Mouse (Mus musculus): ENCODE data around the gene Trim62.

Gene Trim62

DNA sequence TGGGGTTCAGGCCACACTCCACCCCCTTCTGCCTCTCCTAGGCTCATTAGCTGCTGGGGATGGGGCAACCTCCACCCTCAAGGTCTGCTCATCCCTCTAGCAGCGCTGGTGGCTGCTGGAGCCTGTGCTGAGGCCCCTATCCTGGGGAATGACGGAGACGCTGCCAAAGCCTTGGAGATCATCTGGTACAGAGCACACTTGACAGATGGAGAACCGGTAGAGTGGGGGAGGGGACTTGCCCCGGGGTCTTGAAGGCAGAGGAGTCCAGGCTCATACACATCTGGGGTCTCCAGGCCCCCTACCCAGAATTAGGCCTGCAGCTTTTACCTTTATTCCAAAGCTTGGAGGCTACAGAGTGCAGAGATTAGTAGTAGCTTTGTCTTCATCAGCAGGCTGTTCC lies 3.2 kb downstream of the Trim62 start:
- no peak for DNase-seq

DNA sequence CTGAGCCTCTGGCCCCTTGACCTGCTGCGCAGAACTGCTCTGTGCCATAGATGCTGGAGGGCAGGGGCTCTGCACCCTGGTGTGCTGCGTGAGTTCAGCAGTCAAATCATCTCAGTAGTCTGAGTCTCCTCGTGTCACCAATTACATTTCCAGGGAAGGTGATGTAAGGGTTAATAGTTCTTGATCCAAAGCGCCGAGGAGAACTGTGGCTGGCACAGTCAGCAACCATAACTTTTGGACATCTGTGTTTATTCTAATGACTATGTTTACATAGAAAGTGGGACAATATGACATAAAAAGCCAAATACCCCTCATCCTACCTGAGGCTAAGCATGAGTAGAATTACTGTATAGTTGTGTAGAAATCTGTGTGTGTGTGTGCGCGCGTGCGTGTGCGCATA lies 3.6 kb downstream of the Trim62 start:
- no peak for DNase-seq

DNA sequence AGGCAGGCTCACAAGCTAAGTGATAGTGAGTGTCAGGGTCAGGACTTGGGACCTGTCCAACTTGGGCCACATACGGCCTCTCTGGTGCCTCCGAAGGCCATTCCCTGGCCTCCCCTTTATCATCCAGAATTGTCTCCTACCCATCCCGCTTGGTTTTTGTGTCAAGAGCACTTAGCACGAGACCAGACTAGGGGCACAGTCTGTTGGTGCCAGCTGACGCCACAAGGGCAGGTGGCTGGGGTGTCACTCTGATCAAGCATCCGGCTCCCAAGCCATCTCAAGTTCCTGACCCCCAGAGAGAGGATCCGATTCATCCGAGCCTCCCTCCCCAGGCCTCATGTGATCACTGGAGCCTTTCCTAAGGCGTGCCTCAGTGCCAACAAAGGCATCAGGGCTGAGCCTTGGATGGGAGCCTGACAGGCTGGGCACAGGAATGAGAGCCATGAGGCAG lies 4.3 kb downstream of the Trim62 start:
- DNase-seq, result no peak

DNA sequence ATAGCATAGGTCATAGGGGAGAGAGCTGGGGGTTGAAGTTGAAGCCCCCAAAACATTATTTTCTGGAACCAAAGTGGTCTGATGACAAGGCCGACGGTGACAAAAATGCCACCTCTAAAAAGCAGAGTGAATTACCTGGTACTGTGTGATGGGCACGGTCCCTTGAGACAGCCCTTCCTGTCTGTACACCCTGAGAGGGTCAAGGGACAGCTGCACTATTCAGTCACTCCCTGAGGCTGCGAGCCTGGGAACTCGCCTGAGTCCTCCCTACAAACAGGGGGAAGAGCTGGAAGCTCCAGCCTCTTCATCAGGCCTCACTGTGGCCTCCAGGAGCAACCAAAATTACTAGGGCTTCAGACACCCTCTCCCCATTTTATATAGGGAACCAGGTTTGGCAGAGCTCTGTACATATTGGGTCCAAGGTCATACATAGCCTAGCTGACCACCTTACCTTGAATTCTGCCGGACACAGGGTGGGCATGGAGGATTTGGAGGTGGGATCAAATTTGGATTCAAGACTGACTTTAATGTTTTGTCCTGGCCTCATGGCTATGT lies 5.1 kb downstream of the Trim62 start:
- no peak for DNase-seq

DNA sequence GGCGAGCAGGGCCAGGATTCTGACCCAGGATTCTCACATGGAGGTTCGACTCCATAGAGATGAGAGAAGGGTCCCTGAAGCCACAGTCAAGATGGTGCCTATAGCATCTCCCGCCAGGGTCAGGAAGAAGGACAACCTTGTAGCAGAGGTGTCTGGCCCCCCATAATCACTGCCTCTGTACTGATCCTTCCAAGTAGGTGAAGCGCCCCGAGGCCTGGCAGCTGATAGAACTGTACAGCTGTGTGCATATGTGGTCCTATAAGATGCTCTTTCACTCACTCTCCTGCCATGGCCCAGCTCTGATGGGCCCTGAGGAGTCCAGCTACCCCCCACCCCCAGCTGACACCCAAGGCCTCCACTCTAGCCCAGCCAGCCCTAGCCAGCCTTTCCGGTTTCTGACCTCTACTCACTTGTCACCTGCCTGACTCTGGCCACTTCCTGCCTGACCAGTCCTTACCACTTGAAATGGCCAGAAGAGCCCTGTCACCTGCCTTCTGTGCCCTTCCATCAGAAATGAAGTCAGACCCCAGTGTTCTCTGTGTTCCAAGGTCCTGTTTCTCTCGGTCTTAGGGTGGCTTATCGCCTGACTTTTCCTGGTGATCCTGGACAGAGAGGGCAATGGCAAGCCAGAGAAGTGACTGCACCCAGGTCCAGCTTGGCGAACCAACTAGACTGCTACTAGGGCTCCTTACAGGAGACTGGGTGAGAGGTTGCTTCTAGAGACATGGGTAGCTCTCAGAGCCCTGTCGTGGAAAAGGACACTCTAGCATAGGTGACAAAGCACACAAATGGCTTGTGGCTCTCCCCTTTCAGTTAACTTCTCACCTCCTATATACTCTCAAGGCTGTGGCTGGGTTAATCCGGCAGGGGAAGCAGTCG lies 6.6 kb downstream of the Trim62 start:
- no peak for DNase-seq

DNA sequence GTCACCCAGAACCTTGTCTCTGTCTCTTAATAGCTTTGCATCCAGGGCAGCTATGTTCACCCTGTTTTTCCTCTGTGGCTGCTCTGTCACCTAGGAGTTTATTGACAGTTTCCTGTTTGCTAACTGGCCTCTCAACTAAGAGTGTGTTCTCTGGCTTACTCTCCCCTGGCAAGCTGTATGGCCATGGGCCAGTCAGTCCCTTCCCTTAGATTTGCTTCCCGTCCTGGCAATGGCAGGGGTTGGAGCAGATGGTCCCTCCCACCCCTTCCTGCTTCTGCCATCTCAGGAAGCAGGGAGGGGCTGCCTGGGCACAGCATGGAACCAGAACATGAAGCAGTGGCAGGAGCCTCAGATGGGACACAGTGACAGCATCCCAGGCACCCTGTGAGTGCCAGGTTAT lies 7.8 kb downstream of the Trim62 start:
- DNase-seq, result no peak

DNA sequence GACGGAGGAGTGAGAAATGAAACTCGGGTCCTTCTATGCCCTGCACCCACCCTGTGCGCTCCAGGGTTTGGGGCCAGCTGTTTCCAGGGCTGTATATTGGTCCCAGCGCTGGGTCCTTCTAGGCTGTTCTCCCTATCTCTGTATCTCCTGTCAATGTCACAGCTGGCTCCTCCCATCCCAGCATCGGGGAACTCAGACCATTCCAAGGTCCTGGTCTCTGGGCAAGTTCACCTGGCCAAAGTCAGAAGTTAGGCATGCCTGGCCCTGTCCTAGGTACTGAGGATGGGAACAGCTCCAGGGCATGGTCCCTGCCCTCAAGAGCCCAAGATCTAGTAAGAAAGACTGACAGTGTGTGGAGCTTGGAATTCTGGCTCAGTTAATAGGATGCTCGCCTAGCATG lies 8.4 kb downstream of the Trim62 start:
- DNase-seq, result no peak

DNA sequence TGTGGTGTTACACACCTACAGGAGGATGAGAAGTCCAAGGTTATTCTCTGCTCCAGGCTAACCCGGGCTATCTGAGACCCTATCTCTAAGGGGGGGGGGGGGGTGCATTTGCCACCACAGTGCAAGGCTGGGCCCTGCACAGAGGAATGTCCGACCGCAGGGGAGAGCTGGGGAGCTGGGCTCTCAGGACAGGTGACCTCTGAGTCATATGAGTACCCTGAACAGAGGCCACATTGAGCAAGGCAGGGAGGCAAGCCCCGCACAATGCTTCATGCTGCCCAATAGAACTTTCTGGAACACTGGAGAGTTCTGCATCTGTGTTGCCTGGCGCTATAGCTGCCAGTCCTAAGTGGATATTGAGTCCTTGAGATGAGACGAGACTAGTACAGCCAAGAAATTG lies 8.8 kb downstream of the Trim62 start:
- DNase-seq, result no peak

DNA sequence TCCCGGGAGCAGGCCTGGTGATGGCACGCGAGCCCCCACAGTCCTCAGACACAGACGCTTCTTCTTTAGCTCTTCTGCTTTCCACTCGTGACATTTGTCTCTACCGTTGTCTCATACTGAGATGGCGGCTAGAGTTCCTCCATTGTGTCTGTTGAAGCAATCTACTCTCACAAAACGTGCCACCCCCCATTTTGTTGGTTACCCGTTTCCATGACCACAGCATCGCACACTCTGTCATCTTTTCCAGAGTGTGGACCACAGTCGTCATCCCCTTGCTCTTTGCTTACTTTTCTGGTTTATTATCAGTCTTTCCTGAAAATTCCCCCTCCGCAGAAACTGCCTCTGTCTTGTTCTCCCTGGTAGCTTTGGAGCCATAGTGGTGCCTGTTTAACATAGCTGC lies 10.7 kb downstream of the Trim62 start:
- DNase-seq, result no peak

DNA sequence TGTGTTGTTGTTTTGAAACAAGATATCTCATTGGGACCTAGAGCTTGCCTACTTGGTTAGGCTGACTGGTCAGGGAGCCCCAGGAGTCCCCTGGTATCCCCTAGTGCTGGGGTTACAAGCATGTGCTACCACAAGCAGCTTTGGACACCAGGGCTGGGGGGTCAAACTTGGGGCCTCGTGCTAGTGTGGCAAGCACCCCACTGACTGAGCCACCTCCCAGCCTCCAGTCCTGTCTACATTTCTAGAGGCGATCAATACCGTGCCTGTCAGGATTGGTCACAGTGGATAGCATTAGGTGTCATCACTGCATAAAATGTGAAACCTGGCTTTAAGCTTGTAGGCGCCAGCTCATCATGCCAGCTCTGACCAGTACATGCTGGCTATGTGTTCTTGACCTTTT lies 12.5 kb downstream of the Trim62 start:
- DNase-seq, result no peak

DNA sequence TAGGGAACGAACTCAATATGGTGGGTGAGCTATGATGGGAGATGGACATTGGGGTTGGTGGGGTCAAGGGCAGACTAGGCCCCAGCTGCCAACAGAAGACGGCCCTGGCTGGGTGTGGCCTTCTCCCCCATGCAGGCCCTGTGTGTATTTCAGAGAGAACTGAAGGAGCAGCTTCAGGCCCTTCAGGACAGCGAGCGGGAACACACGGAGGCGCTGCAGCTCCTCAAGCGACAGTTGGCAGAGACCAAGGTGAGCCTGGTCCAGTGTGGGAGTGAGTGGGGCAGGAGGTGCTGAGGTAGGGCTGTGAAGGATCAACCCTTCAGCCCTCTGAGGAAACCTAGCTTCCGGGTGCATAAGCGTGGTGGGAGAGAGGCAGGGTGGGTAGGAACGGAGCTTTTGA lies 13.3 kb downstream of the Trim62 start:
- no peak for DNase-seq

DNA sequence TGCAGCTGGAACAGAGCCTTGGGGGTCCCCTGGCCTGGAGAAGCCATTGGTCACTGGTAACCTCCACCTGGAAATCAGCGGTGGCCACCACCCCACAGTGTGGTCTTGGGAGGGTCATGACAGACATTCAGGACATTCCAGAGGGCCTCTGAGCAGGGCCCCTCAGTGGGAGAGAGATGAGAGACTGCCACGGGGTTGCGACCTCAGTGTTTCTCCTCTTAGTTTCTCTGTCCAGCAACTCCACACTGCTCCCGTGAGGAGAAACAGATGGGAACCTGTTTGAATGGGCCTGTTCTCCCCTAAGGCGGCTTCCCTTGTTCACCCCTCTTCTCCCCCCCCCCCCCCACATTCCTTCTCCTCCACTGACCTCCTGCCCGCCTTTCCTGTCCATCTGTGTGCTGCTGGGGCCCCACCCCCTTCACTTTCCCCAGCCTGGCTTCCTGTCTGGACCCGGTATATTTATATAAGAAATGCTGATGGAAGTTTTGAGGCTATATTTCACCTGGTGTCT lies 14.6 kb downstream of the Trim62 start:
- no peak for DNase-seq

DNA sequence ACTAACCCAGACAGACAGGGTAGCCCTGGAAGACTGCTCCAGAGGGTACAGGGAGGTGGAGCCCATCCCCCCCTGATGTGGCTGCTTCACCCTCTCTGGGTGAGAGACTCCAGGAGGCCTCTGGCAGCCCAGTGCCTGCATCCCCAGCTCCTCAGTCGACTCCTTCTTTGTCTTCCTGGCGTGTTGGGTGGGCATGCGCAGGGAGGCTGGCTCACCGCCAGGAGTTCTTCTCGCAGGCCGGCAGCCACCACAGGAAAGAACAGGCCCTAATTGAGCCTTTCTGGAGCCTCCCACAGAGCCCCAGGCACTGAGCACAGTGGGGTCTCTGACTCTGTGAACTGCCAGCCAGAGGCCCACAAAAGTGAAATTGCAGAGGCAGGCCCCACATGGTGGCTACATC lies 16.0 kb downstream of the Trim62 start:
- DNase-seq, result no peak

DNA sequence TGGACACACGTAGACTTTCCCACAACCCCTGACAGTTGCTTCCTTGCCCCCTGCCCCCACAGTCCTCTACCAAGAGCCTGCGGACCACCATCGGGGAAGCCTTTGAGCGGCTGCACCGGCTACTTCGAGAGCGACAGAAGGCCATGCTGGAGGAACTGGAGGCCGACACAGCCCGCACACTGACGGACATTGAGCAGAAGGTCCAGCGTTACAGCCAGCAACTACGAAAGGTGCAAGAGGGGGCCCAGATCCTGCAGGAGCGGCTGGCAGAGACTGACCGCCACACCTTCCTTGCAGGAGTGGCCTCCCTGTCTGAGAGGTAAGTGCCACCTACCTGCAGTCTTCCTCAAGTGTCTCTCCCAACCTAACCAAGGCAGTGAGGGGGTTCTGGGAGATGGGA lies 17.1 kb downstream of the Trim62 start:
- DNase-seq, result no peak

DNA sequence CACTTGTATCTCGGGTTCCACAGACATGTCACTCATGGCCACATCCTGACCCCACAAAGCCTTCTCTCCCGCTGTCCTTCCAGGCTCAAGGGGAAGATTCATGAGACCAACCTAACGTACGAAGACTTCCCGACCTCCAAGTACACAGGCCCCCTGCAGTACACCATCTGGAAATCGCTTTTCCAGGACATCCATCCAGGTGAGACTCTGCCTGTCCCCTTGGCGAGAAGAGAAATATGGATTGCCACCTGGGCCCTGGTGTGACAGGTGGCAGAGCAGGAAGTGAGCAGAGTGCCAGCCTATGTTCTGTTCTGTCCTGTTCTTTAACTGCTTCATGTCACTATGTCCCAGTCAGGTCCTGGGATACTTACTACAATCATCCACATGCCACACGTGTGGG lies 19.0 kb downstream of the Trim62 start:
- DNase-seq, result no peak

DNA sequence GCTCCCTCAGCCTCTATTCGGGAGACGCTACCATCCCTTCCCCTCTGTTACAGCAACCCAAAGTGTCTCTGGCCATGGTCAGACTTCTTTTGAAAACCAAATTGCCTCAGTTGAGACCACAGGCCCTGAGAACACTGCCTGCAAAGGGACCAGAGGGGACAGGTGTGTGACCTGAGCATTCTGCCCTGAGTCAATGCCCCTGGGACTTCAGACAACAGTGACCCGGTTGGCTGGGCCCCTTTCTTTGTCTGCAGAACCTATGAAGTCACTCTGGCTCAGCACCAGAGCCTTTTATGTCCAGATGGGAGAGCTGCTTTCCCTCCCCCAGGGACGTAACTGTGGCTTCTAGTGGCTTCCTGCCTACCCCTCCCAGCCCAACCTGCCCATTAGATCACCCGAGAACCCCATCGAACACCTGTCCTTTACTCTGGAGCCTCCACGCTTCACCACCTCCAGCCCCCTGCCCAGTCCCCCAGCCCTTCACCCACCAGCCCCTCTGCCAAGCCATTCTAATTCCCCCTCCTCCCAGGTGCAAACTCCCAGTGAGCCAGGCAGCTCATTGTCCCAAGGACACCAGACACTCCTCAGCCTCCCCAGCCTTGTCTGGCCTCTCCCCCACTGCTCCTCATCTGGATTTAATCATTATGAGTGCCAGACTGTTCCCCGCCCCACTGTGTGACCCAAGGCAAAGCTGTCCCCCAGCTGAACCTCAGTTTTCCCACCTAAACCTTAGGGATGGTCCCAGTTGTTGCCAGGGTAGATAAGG lies 20.8 kb downstream of the Trim62 start:
- no peak for DNase-seq

DNA sequence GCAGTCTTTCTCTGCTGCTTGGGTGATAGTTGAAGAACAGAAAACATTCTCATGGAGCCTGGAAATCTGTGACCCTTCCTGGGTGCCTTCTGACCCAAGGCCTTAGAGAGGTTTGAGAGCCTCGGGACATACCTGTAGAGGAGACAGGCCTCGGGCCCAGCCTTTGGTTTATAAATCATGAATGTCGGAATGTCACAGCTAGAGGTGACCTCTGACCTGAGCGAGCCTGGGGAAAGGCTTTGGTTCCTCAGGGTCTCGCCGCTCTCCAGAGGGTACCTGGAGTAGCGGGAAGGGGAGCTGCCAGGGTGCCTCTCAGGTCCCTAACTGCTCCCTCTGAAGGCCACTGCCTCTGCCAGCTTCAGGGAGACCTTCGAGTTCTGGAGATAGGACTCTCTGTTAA lies 21.9 kb downstream of the Trim62 start:
- DNase-seq, result no peak

DNA sequence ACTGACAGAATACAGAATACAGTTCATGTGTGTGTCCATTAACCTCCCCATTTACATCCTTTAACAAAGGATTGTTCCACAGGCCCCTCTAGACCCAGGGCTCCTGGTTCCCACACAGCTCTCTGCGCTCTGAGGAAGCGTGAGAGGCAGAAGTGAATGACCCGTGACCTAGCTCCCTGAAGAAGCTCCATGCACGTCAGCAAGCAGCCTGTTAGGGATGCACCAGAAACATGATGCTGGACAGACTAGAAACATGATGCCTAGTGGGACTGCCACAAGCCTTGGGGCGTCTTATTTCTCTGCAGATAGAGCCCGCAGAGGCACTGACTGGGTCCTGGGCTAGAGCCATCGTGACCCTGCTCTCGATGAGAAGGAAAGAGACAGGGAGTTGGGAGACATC lies 23.4 kb downstream of the Trim62 start:
- no peak for DNase-seq

DNA sequence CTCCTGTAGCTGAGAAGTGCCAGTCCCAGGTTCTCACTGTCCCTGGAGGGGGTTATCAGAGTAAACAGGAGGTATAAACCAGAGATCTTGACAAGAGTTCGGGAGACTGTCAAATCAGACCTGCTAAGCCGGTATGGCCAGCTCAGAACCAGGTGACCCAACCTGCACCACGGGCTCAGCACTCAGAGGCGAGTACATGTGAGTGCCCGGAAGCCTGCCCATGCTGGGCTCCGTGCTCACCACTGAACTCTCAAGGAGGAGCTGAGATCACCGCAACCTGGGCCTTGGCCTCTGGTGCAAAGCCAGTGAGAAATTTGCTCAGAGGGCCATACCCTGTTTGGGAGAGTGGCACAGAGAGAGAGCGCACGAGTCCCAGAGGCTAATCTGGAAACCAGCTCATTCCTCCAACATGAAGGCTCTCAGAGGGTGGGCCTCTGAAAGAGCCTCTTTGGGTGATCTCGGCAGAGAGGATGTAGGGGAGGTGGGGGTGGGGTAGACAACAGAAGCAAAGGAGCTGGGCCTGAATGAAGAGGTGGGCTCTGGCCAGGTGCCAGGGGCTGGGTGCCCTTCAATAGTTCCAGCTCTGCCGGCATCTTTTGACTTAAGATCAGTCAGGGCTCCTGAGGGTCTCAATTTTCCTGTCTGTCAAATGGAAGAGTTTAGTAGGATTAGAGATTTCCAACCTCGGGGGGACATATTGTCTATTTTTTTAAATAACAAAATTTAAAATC lies 24.0 kb downstream of the Trim62 start:
- DNase-seq, result no peak

DNA sequence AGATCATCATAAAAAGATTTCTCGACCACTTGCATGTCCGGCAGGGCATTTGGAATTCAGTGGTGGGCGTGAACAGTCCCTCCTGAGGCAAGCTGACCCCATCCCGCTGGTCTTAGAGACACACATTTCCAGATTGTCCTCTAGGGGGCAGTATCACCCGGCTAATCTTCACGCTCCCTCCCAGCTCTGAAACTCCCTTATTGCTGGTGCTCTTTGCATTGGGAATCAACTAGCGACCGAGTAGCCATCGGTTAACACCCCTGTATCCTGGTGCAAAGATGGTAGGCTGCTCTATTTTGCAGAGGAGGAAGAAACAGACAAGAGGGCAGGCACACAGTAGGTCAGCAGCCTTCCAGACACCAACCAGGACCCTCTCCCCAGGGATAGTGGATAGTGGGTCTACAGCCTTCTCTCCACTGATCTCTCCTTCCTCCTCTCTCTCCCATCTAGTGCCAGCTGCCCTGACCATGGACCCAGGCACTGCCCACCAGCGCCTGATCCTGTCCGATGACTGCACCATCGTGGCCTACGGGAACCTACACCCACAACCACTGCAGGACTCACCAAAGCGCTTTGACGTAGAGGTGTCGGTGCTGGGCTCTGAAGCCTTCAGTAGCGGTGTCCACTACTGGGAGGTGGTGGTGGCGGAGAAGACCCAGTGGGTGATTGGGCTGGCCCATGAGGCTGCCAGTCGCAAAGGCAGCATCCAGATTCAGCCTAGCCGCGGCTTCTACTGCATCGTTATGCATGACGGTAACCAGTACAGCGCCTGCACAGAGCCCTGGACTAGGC lies 25.4 kb downstream of the Trim62 start:
- DNase-seq, result peak; percentile 62 to 63

DNA sequence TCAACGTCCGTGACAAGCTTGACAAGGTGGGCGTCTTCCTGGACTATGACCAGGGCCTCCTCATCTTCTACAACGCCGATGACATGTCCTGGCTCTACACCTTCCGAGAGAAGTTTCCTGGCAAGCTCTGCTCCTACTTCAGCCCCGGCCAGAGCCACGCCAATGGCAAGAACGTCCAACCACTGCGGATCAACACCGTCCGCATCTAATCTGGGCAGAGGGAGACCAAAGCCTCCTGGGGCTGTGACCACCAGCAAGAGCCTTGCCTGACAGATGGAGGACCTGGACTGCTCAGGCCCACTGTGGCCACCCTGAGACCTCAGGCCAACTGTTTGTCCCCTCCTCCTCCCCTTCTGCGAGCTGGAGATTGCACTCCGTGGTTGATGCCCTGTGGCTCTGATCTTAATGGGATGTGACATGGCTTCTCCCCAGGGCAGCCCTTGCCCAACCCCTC lies 26.0 kb downstream of the Trim62 start:
- DNase-seq, result no peak
